Mouse (Mus musculus) ovary, postnatal 14 days (tissue): ENCODE results near the gene Nom1.

ENCODE experiments used
- DNase-seq: peaks from one replicate; pipeline ENCODE4 v3.0.0; 2022; ENCODE audit warnings: low spot score

Gene Nom1

GRCm38 (mm10) chr5:29470851-29471394 lies 36.5 kb downstream of the Nom1 start:
- no peak for DNase-seq

- DNase-seq: no peak
Measured at GRCm38 (mm10) chr5:29471396-29471795, 36.9 kb downstream of the Nom1 start.

DNA sequence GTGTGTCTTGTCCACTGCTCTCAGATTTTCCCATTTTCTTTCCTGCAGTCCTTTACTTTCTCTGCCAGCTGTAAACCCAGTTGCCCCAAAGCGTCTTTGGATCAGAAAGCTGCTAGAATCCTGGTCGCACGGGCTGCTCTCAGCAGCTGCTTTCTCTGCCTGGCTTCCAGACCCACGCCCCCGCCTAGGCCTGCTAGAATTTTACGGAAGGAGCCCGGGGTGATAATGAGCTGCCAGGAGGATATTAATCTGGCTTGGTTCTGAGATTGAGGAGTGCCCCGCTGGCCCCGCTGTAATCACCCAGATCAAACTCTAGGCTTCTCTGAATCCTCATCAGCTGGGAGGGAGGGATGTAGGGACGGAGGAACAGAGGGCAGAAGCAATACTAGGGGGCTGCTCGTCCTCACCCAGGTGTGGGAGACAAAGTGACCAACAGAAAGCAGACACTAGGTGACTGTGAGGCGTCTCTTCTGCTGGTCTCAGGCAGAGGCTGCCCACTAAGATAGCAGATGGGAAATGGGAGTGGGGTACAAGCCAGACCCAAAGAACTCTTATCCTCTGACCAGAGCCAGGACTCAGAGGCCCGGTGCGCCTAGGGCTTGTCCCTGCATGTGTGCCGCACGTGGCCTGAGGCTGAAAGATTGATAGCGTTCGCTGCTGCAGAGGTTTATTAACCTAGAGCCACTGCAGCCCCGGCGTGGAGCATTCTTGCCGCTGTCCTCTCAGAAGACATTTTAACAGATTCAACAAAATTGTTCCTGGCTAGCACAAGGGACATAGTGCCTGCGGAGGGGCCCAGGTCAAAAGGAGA lies 37.6 kb downstream of the Nom1 start:
- no peak for DNase-seq

DNA sequence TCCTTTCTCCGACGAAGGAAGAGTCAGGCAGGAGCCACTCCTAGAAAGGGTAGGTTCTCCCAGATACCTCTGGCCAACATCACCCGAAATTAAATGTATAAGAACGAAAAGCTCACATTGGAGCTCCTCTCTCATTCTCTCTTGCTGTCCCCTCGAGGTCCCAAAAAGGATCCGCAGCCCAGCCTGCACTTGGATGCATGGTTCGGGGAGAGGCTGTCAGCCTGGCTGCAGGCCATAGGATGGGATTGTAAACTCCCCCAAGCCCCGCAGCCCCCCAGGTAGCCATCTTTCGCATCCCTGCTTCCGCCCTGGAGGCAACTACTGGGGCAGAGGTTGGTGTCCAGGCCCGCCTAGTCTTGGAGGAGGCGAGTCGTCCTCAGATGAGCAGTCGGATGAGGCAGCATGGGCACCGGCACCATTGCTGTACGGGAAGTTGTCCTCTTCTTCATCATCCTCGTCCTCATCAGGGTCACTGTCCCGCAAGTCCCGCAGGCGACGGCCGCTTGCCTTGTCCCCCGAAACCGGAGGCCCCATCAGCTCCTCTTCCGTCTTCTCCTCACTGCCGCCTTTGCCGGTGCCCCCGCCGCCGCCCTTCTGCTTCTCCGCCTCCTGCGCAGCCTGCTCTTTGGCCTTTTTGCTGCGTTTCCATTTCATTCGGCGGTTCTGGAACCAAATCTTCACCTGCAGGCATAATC lies 39.2 kb downstream of the Nom1 start:
- no peak for DNase-seq

DNA sequence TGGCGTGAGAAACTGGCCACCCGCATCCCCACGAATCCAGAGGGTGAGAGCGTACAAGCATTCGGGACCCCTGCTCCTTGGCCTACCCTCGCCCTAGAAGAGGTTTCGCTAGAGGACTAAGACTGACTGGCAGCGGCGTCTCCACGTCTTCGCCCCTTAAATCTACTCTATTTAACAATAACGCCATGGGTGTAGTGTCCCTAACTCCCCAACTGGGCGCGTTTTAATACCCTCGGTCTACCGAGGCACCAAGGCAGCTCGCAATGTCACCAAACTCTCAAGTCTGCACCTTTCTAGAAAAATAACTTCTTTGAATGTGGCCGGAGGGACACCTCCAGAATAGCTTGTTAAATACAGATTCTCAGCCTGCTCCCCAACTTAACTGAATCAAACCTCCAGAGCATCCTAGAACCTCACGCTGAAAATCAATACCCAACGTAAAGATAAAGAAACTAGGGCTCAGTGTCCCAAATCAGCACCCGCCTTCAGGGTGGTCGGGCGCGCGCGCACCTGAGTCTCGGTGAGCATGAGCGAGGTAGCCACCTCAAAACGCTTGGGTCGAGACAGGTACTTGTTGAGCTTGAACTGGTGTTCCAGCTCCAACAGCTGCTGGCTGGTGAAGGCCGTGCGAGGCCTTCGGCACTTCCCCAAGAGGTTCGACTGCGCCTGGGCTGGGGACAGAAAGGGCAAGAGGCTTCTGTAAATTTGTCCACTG lies 39.9 kb downstream of the Nom1 start:
- DNase-seq: no peak

- DNase-seq: no peak
Measured at GRCm38 (mm10) chr5:29475041-29475440, 40.6 kb downstream of the Nom1 start.

DNA sequence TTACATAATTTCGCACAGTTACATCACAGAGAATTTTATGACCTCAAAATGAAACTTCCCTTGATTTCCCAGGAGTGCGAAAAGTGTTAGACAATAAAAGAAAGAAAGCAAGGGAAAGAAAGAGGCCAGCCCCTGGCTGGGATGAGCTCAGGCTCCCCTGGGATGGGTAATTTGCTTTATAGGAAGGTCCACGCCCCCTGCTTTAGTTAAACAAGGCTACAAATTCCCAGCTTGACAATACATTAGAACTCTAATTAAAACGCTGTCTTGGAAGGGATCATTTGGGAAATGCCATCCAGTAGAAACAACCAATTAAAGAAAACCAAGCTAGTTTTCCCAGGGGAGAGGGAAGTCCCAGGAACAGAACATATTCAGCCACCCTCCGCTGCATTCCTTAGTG lies 41.1 kb downstream of the Nom1 start:
- DNase-seq: no peak

- no peak for DNase-seq
Measured at GRCm38 (mm10) chr5:29476021-29476420, 41.6 kb downstream of the Nom1 start.

DNA sequence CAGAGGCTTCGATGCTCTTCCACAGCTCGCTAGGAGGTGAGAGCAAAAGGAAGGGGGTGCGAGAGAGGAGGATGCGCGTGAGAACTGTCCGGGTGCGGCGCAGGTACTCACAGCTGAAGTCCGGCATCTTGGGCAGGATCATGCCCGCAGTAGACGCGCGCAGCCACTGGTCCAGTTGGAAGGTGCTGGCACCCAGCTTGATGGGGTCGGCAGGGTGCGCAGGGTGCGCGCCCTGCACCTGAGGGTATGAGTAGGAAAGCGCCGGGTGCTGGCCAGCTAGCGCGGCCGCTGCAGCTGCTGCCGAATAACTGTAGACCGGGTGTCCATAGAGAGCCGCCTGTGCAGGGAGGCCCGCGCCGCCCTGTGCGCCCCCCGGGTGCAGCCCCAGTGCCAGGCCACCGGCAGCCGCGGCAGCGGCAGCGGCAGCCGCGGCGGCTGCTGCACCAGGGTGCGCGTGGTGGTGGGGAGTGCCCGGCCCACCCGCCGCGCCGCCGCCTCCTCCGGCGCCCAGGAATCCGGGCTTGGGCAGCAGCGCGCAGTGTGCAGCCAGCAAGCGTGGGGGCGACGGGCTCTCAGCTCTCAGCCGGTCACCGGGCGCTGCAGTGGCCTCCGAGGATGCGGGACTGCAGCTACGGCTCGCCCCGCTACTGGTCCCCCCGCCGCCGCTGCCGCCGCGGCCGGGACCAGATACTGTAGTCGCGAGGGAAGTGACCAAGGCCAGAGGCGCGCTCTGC lies 43.2 kb downstream of the Nom1 start:
- no peak for DNase-seq

DNA sequence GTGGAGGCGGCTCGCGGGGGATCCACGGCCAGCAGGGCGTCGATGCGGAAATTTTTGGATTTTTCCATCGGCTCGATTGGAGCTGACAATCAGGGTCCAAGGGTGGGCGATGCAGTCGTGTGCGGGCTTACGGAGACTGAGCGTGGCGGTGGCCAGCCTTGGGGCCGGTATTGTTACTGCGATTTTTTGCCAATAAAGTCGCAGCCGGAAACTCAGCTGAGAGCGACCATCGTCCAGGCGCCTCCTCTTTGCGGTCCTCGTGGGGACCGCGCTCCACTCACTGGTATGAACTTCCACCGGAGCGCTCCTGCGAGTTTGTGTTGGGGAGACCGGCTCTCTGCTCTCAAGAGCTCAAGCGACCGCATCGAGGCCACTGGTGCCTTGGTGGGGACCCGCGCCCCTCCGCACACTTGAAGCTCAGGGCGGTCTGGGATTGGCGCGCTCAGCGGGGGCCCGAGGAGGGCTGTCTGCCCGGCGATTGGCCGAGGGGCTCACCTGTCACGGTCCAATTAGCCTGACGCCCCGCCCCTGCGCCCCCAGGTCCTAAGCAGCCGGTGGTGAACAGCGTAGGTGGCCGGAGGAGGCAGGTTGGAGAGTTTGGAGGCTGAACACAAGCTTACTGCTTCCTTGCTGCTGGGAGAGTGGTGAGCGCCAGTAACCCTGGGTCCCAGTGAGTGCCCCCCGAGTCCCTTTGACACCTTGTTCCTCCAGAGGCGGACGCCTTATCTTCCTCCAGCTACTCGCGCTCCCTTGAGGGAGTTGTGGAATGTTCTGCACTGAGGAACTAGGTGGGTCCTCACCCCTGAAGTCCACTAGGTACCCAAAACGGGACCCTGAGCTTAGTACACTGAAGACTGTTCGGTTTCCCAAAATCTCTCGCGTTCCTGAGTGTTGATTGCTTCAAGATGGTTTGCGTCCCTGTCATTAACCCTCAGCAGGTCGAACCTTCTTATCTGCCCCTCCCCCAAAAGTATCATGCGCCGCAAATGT lies 44.0 kb downstream of the Nom1 start, which contains the start of gene Mnx1:
Gene Mnx1 (minus strand): TSS at position 263 of the 990 bp plus-strand sequence.
- no peak for DNase-seq

DNA sequence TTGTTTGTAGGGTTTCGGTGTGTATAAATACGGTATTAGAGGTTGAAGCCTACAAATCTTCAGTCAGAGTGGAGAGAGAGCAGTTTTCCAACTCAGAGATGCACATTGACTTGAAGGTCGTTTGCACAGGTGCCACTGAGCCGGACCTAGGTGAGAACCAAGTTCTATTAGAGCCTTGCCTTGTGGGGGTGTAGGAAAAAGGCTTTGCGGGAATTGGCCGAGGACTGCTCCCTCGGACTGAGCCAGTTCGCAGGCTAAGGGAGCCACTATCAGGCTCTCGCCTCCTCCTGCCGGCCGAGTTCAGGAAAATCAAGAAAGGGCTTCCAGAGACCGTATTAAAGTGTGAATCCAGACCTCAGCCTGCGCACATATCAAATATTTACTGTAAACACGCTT lies 44.7 kb downstream of the Nom1 start:
- peak; percentile 39 for DNase-seq

DNA sequence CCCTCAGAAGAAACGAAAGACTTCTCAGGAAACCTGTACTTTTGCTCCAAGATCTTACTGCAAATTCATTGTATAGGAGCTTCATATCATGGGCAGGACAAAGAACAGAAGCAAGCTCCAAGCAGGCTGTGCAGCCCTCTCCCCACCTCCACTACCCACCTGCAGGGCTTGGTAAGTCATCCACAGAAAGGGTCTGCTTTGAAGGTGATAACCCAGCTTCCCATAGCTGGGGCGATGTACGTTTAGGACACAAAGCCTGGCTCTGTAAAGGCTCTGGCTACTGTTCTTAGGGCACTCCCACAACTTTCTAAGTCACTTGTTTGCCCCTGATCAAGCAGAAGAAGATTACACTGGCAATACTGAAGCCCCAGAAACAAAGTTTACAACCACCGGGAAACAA lies 49.3 kb downstream of the Nom1 start:
- no peak for DNase-seq

DNA sequence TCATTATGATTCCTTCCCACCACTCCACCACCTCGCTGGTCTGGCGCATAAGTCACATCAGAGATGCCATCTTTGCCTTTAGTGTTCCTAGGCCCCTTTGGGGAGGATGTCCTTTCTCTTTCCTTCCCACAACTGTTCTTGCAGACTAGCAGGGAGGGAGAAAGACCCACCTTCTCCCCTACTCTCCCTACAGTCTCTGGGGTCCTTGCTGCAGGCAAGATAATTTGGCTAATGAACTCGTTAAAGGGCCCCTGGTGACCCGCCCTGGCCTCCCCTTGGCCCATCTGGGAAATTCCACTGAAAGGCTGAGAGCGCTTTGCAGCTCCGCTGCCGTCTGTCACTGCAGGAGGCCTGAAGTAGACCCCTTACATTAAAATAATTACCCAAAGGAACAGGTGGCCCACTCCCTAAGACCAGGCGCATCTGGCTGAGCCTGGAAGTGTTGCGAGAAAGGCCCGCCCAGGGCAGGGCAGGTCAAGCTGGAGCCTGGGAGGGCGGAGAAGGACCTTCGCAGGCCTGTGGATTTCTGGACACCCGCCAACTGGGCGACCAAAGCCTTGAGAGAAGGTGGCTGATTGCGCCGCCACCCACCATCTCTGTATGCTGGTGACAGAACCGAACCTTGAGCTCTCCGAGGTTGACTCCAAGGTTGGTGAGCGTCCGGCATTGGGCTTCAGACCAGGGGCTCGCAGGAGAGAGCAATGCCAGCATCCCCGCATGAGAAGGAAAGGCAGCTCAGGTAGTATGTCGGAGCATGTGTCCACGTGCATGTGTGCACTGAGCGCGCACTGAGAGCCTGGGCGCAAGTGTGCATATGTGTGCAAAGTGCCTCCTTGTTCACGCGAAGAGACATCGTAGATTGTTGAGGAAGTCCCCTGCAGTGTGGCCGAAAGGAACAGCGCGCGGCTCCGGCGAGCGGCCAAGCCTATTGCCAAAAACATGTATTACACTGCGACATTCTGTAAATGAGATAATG lies 50.8 kb downstream of the Nom1 start:
- DNase-seq: no peak

DNA sequence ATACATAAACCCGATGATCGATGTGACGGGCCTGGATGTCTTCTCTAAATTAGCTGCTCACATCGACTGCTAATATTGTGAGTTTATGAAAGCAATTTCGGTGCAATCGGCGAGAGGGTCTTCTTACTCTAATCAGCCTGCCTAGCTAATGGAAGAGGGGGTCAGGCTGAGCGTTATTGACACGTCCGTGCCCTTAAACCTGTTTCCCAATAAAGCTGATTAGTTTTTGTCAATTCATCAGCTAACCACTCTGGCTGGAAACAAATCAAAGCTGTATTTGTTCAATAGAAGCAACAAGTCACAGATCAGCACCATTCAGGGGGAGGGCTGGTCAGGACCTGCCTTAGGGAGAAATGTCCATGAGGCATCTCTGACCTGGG lies 51.5 kb downstream of the Nom1 start:
- no peak for DNase-seq

GRCm38 (mm10) chr5:29487321-29487720 lies 52.9 kb downstream of the Nom1 start:
- DNase-seq: no peak

DNA sequence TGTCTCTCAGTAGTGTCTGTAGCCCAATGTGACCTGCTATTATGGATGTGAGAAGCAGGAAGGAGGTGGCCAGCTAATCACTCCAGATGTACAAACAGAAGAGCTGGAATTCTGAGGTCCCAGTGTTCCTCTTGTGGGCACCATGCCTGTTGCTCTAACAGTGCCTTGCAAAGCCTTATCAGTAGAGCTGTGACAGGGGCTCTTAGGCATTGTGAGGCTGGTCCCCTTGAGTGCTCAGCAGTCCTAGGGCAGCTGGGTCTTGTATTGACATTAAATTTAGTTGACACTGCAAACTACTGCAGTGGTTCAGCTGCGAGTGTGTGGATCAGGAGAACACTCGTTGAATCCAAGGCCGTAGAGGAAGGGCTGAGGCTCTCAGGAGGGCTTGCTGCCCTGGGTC lies 72.5 kb downstream of the Nom1 start:
- no peak for DNase-seq
